Mouse (Mus musculus) c-Kit-positive CD71-negative TER-119-negative erythroid progenitor cells, embryonic 14.5 days (primary cell): ENCODE measurements around the gene Gm4871.
"Not testable (repeated sequence)": the region's sequence is repeated elsewhere in the genome, so short reads cannot be mapped to it uniquely, and the experiment has no call there.

ENCODE experiments used
- DNase-seq: peaks from one replicate; pipeline ENCODE4 v3.0.0-alpha.2; 2013; ENCODE audit warnings: low read depth

The Gm4871 gene

DNA sequence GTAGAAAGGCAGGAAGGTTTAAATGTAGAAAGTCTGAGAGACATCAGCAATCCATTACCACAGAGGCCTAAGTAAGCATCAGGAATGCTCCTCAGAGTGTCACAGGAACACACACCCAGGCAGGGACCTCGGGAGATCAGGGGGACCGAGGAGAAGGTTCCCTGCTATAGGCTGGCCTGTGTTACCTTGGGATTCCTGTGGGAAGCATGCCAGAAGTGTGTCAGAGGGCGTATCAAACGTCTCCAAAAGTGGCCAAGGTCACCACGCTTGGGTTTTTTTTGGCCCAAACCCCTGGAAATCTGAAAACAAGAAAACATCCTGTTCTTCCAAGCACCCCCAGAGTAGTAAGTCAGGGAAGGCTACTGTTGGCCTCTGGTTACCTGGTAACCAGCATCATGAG lies at the start of gene Gm4871:
Gene Gm4871, minus strand, starts transcription at position 364 of the 400 bp plus-strand sequence.
- not testable (repeated sequence) for DNase-seq

DNA sequence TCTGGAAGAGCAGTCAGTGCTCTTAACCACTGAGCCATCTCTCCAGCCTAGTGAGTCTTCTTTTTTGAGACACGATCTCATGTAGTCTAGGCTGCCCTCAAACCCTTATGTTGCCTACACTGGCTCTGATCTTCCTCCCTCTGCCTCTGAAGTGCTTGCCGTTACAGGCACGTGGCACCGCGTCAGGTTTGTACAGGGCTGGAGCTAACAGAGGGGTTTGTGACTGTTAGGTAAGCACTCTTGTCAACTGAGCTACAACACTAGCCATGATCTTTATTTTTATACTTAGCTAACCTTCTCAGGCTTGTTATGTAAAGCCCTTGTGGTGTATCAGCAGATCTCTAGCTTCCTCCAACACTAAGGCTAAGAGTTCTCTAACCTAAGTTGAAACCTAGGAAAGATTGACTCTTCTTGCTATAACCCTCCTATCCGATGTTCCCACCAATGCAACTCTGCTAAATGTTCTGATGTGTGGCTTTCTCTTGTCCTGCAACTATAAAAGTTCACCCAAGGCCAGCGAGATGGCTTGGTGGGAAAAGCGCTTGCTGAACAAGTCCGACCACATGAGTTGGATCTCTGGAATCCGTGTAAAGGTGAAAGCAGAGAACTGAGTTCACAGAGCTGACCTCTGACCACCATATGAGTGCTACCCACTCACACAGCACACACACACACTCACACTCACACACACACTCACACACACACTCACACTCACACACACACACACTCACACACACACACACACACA lies 49.5 kb upstream of the Gm4871 start:
- no peak for DNase-seq

- no peak for DNase-seq
These were observed 42.5 kb upstream of the Gm4871 start for GRCm38 (mm10) chr5:145075081-145075480.

- DNase-seq: peak; percentile 41
These were observed 38.8 kb upstream of the Gm4871 start for GRCm38 (mm10) chr5:145071342-145071741.

GRCm38 (mm10) chr5:145069707-145070106 lies 37.2 kb upstream of the Gm4871 start:
- peak; percentile 66 for DNase-seq

- no peak for DNase-seq
These were observed 36.3 kb upstream of the Gm4871 start for GRCm38 (mm10) chr5:145068863-145069262.

GRCm38 (mm10) chr5:145064765-145065340 lies 32.3 kb upstream of the Gm4871 start:
- DNase-seq: no peak

GRCm38 (mm10) chr5:145059524-145059923 lies 27.0 kb upstream of the Gm4871 start:
- no peak for DNase-seq

DNA sequence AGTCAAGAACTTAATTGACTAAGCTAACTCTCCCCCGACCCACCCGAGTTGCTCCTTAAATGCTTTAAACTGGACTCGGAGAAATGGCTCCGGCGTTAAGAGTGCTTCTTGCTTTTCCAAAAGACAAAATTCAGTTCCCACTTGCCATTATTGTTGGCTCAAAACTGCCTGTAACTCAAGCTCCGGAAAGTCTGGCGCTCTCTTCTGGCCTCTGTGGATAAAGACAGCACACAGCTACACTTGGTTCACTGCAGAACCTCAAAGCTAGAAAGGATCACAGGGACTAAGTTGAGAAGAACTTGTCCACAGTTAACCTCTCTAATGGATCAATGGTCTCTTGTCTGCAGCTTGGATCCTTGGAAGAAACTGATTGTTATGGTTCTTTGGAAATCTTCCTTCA lies 26.2 kb upstream of the Gm4871 start:
- DNase-seq: no peak

GRCm38 (mm10) chr5:145057907-145058306 lies 25.4 kb upstream of the Gm4871 start:
- no peak for DNase-seq

DNA sequence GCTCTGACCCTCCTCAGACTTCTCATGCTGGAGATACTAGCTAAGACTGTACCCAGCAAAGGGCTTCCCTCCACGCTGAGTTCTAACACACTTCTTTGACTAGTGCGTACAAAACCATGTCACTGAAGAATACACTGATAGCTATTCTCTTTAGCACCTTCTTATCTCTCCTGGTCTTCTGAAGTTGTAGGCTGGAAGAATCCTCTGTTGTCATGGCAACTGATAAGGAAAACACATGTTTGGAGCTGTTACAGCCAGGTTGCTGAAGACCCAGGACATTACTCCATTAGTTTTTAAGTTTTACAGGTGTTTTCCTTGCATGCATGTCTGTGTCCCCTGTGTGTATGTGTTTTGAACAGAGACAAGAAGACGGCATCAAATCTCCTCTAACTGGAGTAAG lies 21.6 kb upstream of the Gm4871 start:
- not testable (repeated sequence) for DNase-seq

DNA sequence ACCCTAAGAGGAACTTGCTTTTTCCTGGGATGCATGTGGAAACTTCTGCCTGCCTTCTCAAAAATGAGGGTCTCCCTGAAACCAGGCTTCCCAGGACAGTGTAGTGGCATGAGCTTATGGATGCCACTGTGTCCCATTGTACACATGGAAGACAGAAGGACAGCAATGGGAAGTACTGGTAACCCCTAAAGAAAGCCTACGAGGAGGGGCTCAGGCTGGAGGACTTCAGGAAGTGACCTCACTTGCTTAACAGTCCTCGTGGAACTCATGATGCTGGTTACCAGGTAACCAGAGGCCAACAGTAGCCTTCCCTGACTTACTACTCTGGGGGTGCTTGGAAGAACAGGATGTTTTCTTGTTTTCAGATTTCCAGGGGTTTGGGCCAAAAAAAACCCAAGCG lies 10.1 kb upstream of the Gm4871 start, which contains the start of gene 1700018F24Rik:
Gene 1700018F24Rik, plus strand, starts transcription at position 301 of the 400 bp plus-strand sequence.
- not testable (repeated sequence) for DNase-seq

DNA sequence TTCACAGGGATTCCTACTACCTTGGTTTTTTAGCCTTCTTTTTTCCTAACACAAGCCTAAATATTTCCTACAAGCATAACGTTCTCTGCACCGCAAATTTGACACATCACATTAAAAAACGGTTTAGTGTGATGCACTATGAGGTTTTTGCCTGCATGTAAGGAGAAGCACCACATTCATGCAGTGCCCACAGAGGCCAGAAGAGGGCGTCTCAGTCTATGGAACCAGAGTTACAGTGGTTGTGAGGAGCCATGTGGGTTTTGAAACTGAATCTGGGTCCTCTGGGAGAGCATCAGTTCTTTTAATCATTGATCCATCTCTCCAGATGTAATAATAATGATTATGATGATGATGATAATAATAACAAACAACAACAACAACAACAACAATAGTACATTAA lies 9.1 kb upstream of the Gm4871 start:
- DNase-seq: peak; percentile 18

- DNase-seq: not testable (repeated sequence)
These were observed 2.1 kb downstream of the Gm4871 start for GRCm38 (mm10) chr5:145030476-145030875.

DNA sequence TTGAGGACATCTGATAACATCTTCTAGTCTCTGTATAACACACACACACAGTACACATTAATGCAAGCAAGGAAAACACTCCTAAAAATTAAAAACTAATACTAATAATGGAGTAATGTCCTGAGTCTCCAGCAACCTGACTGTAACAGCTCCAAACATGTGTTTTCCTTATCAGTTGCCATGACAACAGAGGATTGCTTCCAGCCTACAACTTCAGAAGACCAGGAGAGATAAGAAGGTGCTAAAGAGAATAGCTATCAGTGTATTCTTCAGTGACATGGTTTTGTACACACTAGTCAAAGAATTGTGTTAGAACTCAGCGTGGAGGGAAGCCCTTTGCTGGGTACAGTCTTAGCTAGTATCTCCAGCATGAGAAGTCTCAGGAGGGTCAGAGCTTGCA lies 11.8 kb downstream of the Gm4871 start:
- not testable (repeated sequence) for DNase-seq

DNA sequence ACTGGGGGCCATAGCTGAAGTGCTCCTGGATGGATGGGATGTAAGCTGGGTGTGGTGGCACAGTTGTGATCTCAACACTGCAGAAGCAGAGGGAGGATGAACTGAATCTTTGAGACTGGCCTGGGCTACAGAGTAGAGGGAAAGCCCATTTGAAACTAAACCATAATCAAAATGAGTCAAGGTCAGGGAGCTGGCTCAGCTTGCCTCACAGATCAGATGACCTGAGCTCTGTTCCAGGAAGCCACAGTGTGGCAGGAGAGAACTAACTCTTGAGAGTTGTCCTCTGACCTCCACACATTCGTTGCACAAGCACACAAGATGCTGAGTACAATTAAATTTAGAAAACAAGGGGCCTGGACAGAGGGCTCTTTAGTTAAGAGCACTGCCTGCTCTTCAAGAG lies 12.3 kb downstream of the Gm4871 start:
- DNase-seq: not testable (repeated sequence)

- DNase-seq: not testable (repeated sequence)
These were observed 15.8 kb downstream of the Gm4871 start for GRCm38 (mm10) chr5:145016761-145017160.

GRCm38 (mm10) chr5:145014278-145014677 lies 18.3 kb downstream of the Gm4871 start:
- DNase-seq: no peak

DNA sequence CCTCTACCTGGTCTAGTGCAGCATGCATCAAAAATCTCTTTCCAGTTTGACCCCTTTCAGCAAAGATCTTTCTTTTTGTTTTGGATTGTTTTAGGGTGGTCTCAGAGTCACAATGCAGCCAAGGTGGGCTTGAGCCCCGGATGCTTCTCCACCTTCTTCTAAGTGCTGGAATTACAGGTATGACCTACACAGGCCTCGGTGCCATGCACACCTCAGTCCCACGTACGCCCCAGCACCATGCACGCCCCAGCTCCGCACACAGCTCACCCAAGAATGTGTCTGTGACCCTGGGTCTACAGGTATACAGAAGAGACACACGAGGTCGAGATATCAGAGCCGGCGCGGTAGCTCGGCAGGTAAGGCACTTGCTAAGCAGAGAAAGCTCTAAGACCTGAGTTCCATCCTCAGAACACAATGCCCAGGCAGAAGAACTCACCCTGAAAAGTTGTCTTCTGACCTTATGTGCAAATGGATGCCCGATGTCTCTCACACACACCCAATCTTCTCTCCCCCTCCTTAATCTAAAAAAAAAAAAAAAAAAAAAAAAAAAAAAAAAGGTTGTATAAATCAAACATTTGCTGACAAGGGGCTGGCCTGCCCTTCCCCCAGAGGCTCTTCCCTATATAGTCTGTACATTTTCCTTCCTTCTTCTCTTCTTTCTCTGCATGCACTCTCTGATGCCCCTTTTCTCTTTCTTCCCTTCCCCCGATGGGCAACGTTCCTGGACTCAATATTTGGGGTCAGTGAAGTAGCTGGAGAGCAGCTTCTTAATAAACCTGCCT lies 23.5 kb downstream of the Gm4871 start:
- DNase-seq: no peak

GRCm38 (mm10) chr5:145005596-145005995 lies 27.0 kb downstream of the Gm4871 start:
- no peak for DNase-seq

DNA sequence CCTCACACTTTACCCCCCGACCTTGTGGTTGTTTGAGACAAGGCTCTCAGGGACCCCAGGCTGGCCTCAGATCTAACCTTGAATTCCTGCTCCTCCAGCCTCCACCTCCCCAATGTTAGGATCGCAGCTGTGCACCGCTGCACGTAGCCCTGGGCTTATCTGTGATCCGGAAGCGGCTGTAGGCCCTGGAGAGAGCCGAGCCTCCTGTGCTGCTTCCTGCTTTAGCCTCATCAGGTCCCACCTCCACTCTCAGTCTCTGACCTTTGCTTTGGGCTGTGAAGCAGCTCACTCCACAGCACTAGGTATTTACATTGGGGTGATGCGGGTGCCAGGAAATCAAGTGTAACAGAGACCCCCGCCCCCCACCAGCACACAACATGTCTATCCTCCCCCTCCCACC lies 28.1 kb downstream of the Gm4871 start:
- no peak for DNase-seq

GRCm38 (mm10) chr5:145003362-145003761 lies 29.2 kb downstream of the Gm4871 start:
- no peak for DNase-seq

GRCm38 (mm10) chr5:144998491-144998890 lies 34.1 kb downstream of the Gm4871 start:
- peak; percentile 58 for DNase-seq
